Mouse (Mus musculus): Measurements from ENCODE around the gene Higd1a.

The Higd1a gene

DNA sequence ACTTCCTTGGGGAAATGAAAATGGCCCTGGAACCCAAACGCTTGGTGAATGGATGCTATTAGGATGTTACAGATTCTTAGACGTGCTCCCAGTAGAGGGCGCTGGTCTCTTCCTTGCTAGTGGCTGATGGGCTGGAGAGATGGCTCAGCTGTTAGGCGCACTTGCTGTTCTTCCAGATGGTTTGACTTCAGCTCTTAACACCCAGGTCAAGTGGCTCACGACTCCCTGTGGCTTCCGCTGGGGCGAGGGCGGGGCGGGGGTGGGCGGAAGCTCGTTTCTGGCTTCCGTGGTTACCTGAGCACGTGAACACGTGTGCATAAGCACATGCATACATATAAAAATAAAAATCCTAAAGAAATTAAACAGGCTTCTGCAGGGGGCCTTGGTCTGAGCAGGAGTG, 22.7 kb upstream of the Higd1a start:
- in situ Hi-C loops (cut with MboI), result no loop called here

DNA sequence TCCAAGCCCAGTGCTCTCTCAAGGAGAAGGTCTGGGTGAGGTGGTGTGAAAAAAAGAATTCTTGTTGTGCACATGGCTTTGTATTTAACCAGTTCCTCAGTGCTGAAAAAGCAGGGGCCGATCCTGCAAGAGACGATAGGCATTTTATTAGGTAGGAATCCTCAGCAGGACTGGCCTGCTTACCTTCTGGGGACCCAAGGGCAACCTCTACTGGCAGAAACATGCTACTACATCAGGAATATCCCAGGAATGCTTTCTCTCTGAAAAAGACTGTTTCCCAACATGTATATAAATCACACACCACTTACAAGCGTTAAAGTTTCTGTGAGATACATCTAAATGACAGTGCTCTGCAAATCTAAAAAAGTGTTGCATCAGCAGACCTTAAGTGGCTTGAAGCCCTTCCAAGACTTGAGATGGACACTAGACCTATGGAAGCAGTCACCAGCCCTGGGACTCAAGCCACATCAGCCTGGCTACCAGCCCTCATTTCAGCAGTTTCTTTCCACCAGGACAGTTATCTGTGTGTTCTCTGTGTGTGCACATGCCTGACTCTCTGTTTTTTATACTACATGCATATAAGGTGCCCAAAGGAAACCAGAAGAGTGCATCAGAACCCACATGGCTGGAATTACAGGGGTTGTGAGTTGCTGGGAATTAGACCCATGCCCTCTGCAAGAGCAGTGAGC, 19.0 kb upstream of the Higd1a start:
- in situ Hi-C loops (cut with MboI), result no loop called here

DNA sequence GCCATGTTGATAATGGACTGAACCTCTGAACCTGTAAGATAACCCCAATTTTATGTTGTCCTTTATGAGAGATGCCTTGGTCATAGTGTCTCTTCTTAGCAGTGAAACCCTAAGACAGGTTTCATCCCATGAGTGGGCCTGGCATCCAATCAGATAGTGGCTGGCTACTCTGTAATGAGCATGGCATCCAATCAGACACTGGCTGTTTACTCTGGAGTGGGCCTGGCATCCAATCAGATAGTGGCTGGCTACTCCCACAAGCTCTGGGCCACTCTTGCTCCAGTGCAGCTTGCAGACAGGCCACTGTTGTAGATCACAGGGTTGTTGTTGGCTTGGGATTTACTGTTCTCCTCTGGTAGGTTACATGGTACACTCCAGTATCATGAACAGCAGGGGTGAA, 15.4 kb upstream of the Higd1a start:
- in situ Hi-C loops (cut with MboI), result no loop called here

DNA sequence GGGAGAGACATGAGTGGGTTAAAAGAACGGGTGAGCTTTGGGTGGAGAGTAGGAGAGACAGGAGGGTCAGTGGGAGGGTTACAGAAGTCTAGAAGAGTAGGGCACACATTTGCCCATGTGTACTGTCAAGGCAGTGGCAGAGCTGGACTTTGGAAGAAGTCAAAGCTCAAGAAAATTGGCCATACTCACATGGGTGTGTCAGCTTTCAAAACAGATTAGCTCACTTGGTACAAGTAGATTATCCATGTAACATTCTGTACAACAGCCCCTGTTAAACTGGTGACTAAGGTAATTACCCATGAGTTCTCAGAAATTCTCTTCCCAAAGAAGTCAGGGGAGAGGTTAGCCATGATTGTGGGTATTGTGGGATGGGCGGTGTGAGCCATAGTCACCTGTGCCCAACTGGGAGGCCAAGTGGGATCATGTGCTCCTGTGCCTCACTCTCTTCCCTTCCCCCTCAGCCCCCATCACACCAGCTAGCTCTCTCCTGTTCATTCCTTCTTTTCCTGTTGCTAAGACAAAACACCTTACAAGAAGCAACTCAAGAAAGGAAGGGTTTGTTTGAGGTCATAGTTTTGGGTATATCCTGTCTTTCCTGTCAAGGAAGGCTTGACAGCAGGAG, 14.0 kb upstream of the Higd1a start:
- in situ Hi-C loops (cut with MboI), result no loop called here

DNA sequence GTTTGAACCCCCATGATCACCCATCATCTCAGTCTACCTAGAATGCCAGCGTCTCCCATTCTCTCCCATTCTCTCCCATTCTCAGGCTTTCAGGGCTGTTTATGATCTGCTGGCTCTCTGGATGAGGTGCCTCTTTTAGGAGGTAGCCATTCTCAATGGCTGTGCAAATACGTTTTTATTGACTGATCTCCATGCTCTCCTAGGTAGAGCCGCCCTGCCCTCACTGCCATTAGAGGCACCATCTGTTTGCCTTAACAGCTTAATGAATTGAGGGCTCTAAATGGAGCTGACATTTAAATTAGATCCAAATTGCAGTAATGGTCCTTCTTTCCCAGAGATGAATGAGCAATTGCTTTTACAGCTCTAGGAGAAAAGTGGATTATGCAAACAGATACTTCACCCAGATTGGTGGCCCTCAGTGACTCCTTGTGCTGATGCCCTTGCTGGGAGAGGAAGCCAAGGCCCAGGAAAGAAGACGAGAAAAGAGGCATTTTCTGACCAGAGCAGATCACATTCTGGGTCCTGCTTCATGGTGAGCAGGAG, 11.9 kb upstream of the Higd1a start:
- in situ Hi-C loops (cut with MboI), result no loop called here

DNA sequence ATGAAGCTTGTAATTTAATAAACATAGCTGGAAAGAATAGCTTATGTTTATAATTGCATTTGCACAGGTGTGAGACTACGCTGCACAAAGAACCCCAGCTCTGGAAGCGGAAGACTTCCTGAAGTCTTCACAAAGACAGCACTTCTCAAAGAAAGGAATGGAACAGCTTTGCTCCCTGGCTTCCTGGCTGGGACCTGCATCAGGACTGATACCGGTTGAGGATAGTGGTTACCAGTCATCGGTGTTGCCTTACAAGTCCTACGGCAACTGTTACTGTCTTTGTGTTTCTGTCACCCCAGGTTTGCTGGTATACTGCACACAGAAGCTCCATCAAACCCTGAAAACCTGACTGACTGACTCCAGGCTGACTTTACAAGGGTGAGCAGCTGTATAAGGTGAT, 11.3 kb upstream of the Higd1a start:
- in situ Hi-C loops (cut with MboI), result no loop called here

DNA sequence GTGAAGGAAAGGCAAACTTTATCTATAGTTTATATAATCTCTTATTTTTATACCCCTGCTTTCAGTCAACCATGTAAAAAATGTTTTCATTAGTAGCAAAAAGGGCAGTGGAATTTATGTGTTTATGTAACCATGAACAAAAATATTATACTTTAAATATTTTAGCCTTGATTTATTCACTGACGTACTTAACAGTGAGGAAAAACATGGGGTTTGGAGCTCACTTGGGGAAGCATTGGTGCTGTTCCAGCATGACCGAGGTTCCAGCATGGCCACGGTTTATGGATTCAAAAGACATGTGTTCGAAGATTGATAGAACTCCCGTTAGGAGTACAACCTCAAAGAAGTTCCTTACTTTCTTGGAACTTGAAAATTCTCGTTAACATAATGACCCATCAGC, 10.1 kb upstream of the Higd1a start:
- in situ Hi-C loops (cut with MboI), result no loop called here

DNA sequence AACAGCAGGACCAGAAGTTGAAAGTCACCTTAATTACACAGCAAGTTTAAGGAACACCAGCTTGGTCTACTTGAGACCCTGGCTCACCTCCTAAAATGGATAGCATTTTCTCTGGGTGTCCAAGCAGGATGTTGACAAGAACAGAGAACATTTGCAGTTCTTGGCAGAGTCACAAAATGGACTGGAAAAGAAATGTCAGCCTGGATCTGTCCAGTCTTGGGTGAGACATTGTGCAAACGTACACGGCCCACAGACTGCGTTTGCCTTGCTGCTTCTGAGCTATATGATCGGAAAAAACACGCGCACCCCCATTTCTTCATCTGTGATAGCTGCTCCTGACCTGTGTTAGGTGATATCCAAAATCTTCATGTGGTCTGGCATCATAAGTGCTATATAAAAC, 9.5 kb upstream of the Higd1a start:
- in situ Hi-C loops (cut with MboI), result no loop called here

DNA sequence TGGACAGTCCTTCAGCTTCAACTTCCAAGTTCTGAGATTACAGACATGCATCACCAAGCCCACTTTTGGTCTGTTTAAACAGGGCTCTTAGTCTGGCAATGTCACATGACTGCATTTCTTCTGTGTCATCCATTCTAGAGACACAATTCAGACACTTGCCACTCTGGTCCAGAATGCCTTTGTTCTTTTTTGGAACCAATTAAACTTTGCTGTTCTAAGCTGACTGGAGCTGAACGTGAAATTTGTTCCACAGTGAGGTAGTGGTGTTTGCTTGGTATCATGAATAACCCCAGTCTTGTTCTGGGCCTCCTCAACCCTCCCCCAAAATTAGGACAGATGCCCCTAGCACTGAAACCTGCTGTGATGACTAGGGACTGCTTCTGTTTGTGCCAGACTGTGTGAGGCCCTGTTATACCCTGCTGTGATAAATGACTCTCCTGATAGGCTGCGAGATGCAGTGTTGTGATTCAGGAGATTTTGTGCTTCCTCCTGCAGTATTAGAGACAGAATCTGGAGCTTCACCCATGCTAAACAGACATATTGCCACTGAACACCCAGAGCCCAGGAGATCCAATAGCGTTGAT, 7.4 kb upstream of the Higd1a start:
- in situ Hi-C loops (cut with MboI), result no loop called here

DNA sequence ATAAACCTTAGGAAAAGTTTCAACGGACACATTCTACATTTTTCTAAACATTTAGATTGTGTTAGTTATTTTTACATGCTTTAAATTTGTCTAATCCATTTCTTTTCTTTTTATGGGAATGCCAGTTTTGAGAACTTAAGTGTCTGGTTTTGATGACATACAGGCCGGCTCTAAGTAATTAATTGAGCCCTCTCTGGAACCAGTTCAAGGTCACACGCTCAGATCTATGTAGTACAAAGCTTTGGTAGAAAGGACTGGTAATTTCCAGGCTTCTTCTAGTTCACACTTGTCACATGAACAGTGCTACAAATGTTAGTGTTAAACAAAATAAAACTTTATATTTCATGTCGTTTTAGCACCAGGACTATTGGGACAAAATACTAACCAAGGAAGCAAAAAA, 6.7 kb upstream of the Higd1a start:
- in situ Hi-C loops (cut with MboI), result no loop called here

DNA sequence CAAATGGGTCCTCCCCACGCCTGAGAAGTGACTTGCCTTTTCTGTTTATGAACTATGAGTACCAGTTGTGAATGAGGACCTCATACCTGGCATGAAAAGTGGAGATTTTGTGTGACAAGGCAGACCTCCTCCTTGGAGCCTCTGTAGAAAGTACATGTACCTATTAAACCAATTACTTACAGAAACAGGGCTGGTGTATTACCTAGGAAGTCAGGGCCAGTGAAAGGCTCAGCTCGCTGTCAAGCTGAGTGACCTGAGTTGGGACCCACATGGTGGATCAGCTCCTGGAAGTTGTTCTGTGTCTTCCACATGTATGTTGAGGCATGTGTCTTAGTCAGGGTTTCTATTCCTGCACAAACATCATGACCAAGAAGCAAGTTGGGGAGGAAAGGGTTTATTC, 2.8 kb upstream of the Higd1a start:
- in situ Hi-C loops (cut with MboI), result no loop called here

DNA sequence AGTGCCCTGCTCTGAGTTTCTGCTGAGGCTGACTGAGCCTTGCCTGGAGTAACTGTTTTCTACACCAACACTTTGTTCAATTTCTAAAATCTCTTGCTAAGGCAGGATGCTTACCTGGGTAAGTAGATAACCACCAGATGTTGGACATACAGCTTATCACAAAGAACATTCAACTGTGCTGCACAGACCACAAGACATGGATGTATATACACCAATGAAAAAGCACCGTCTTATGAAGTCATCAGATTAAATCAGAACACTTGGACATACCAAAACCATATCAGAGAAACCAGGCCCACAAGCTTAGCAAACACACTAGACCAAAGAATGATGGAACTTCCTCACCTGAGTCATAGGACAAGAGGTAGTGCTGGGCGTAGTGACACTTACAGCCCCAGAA, 1.2 kb upstream of the Higd1a start:
- in situ Hi-C loops (cut with MboI), result no loop called here

DNA sequence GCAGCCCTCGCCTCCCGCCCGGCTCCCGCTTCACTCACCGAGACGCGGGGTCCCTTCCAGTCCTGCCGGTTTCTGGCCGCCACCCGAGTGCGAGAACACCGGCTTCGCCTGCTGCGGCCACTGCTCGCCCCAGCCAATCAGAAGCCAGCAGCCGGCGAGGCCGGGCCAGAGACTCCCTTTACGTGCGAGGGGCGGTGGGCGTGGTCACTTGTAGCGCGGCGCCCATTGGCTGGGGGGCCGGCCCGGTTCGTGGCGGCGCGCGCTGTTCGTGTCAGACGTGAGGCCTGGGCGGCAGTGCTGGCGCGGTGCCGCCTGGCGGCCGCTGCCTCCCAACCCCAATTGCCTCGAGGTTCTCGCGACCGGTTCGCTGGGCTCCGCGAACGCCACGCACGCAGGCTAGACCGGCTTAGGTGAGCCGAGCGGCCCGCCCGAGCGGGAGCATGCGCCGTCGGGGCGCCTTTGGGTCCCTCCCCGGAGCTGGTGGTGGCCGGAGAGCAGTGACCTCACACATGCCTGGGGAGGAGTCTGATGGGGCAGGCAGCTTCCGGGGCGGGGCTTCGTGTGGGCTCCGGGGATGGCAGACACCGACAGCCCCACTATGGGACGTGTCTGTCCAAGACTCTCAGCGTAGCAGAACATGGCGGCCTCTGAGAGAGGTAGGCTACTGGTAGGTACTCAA, 549 bp downstream of the Higd1a start:
- in situ Hi-C loops (cut with MboI), result no loop called here

DNA sequence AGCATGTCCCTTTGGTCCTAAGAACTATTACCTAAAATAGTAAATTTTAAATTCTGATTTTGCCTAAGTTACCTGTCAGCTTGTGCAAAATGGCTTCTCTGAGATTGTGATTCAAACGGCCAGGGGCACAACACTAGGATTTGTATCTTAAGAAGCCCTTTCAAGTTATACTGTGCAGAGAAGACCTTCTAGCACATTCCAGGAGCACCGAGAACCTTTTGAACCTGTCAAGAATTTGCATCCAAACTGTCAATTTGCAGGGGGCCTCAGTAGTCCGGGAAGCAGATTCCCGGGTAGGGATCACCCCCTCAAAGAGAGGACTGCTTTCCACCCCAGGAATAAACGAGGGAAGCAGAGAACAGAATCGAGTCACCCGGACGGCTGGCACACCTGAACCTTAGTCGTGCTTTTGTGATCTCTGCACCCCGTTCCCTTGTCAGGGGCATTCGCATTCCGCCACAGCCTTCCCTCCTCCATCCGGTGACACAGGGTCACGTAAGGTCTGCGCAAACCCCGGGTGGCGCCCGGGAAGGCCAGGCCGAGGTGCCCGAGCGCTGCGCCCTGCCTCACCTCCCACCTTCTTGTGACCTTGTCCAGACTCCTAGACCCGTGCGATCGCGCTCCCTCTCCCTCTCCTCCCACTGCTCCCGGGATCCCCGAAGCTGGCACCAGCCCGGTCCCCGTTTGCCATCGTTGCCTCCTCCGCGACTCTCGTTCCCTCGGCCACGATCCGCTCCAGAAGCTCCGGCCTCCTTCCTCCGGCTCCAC, 1.3 kb downstream of the Higd1a start:
- in situ Hi-C loops (cut with MboI), result no loop called here

DNA sequence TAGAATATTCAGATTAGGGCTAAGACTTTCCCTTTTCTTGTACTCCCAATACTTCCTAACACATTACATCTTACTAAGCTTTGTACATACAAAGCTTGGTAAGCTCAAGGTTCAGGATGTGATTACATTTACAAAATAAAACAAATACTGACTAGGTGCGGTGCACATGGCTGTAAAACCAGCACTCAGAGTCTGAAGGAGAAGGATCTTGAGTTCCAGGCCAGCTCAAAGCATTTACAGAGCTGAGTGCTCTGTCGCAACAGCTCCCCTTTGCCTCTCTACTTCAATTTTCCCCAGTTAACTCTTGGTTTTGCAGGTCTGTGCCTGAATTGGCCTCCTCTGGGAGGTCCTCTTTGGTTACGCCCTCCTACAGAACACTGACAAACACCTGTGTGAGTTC, 3.9 kb downstream of the Higd1a start:
- in situ Hi-C loops (cut with MboI), result no loop called here

DNA sequence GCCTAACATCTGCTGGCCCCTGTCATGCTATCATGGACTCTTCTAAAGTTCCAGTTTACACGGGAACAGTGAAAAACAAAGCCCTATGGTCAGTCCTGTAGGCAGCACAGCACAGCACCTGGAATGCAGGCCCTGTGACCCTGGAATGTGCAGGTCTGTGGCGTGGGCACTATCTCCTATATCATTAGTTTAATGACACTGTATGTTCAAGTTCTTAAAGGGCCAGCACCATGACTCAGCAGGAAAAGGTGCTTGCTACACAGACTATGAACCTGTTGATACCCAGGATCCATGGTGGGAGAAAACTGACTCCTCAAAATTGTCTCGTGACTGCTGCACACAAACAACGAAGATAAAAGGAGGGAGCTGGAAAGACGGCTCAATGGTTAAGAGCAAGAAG, 10.3 kb downstream of the Higd1a start:
- in situ Hi-C loops (cut with MboI), result no loop called here

DNA sequence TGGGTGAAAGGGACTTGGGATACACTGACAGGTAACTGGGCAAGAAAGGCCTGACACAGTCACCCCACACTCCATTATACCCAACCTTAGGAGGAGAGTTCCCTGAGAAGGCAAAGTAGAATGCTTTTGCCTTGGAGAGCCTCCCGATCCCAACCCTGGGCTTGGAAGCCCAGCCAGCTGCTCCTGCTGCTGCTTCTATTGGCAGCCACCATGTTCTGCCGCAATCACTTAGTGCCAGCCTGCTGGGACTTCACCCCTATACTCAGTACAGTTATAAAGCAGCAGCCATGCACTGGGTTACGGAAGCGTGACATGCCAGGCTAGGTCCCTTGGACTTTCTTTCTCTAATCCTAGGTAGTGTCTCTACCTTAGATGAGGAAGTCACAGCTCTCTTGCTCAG, 11.0 kb downstream of the Higd1a start:
- in situ Hi-C loops (cut with MboI), result no loop called here

DNA sequence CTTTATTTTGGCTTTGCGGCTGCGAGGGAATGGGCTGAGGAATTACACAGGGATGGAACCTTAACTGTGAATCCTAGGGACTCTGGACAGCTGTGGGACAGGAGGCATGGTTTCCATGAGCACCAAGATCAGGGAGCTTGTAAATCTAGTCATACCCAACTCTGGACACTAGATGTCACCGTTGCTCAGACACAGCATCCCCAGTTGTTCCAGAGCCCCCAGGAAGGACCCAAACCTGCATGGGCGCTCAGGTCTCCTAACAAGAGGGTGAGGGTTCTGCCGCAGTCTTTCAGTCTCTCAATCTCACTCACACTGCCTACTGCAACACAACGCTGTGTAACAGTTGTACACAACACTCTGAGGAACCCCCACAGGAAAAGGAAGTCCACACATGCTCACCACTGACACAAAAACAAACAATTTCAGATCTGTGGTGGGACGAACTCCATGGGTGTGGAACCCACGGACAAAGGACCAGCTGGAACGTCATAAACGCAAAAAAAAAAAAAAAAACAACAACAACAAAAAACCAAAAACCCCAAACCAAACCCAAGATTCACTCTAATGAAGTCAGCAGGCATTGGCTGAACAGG, 11.5 kb downstream of the Higd1a start:
- in situ Hi-C loops (cut with MboI), result no loop called here

DNA sequence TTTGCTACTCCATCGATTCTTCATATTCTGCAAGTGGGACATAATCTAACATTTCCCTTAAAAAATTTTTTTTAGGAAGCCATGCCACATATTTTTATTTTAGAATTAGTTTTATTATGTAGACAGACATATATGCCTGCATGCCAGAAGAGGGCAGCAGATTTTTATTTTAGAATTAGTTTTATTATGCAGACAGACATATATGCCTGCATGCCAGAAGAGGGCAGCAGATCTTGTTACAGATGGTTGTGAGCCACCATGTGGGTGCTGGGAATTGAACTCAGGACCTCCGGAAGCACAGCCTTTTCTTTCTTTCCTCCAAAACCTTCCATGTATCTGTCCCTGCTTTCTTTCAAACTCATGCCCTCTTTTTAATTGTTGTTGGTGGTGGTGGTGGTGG, 15.2 kb downstream of the Higd1a start:
- in situ Hi-C loops (cut with MboI), result no loop called here

DNA sequence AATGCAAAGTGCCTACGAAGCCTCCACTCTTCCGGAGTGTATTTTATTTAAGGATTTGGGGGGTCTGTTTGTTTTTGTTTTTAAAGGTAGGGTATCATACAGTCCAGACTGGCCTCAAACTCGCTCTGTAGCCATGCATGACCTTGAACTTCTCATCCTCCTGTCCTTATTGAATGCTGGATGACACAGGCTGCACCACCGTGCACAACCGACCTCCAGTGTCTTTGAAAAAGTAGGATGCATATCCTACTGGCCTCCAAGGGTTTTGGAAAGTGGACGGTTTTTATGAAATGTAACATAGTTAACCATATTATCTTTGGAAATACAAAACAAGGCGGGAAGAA, 18.6 kb downstream of the Higd1a start:
- in situ Hi-C loops (cut with MboI), result loop anchor here (10.0 kb wide), 1 partner anchor 145 kb away; no protein-coding TSS in a partner anchor

DNA sequence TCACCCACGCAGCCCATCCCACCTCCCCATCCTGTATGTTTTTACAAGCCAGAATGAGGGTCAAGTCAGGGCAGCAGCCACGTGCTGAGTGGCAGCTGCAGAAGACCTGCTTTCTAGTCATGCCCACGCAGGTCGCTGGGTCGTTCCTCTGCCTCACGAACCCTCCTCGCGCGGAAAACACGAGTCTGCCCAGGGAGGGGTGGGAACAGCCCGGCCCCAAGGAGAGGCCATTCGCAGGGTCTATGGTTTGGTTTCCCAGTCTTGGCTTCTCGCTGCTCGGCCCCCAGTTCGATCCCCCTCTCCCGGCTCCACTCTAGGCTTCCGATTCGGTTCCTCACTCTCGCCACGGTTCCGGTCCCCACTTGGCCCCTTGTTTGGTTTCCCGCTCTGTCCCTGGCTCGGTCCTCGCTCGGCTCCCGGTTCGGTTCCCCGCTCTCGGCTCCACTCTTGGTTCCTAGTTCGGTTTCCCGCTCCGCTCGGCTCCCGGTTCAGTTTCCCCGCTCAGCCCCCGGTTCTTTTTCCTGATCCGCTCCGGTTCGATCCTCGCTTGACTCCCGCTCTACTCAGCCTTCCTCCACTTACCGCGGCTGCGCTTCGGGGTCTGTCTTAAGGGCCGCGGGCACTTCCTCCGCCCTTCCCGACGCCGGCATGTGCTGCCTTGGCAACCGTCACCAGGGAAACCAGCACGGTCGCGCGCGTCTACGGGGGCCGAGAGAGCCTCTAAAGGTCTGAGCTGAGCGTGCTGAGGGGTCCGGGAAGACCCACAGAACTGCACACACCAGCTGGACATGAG, 19.1 kb downstream of the Higd1a start, which contains the start of gene Ccdc13:
Gene Ccdc13 (minus strand): TSS at position 633 of the 793 bp plus-strand sequence.
- in situ Hi-C loops (cut with MboI), result loop anchor here (10.0 kb wide), 1 partner anchor 146 kb away; no protein-coding TSS in a partner anchor

Measured in mature B cell (primary cell).